Mouse (Mus musculus): ENCODE data around the gene Zgrf1. TPM values are rescaled to one million over a fixed set of nuclear protein-coding genes. Genes with fewer than 3 reads are reported as not detected.

Zgrf1 gene
- polyA plus RNA-seq, 1 experiment from 2014 or later, result 5.4 TPM

GRCm38 (mm10) chr3:127529210-127529609 lies 24.1 kb upstream of the Zgrf1 start:
- Histone ChIP-seq H3K27me3 (no peaks in the 10 kb centered on the region), H3K9ac (no peak overlapping the region), H3K36me3 (no peaks in the 10 kb centered on the region), H3K27ac (no peak overlapping the region), H3K4me2 (no peak overlapping the region), H3K4me3 (no peak overlapping the region), H3K9me3 (replicated peaks) (no peaks in the 10 kb centered on the region), H3K4me1 (replicated peaks) (peaks cover 12% of the 10 kb centered on the region)
- ATAC-seq (replicated peaks; ENCODE audit: insufficient number of reproducible peaks, insufficient read depth, low FRiP score, low read depth), result no peak
- 88% methylated on average over 3 of the region's 3 CpGs for WGBS

DNA sequence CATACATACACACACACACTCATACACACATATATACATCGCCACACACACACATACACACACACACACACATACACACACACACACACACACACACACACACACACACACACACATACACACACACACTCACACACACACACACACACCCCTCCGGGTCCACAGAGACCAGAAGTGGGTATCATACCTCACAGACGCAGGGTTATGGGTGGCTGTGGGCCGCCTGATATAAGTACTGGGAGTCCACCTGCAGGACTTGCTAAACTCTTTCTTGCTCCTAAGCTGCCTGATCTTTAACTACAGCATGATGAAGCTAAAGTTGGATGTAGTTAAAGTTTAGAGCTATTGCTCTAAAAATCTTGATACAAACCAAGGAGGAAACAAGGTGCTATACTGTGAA lies 23.5 kb upstream of the Zgrf1 start:
- ATAC-seq (replicated peaks; ENCODE audit: insufficient number of reproducible peaks, insufficient read depth, low FRiP score, low read depth), result no peak
- H3K9me3 ChIP-seq (replicated peaks), result no peaks in the 10 kb centered on the region

DNA sequence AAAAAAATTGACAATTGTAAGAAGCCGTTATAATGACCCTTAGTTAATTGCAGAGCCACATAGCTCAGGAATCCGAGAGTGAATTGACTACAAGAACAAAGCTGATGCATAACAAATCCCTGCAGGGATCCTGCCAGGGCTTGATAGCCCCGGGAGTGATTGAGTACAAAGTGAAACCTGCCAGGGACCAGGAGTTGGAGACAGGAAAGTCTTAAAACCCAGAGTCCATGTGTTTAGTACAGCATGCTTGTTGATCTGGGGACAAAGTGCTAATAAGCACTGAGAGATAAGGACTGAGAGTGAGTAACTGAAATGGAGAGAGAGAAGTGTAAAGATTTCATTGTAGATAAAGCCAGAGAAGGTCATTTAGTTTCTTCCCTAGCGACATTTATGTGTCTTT lies 23.0 kb upstream of the Zgrf1 start:
- Histone ChIP-seq H3K27me3 (no peaks in the 10 kb centered on the region), H3K4me3 (no peak overlapping the region), H3K36me3 (no peaks in the 10 kb centered on the region), H3K9me3 (replicated peaks) (no peaks in the 10 kb centered on the region), H3K27ac (no peak overlapping the region), H3K4me1 (replicated peaks) (peaks cover 8% of the 10 kb centered on the region), H3K4me2 (no peak overlapping the region), H3K9ac (no peak overlapping the region)
- 13% methylated on average over 4 of the region's 4 CpGs for WGBS
- no peak for ATAC-seq (replicated peaks; ENCODE audit: insufficient number of reproducible peaks, insufficient read depth, low FRiP score, low read depth)

More for the DNA sequence above, 23.5 kb upstream of the Zgrf1 start:
- H3K4me1 ChIP-seq (replicated peaks), result peaks cover 9% of the 10 kb centered on the region
- H3K9ac ChIP-seq, result no peak overlapping the region
- H3K27me3 ChIP-seq, result no peaks in the 10 kb centered on the region
- H3K4me2 ChIP-seq, result no peak overlapping the region
- H3K4me3 ChIP-seq, result no peak overlapping the region
- 86% methylated on average over 4 of the region's 4 CpGs for WGBS
- no peaks in the 10 kb centered on the region for H3K36me3 ChIP-seq
- no peak overlapping the region for H3K27ac ChIP-seq

DNA sequence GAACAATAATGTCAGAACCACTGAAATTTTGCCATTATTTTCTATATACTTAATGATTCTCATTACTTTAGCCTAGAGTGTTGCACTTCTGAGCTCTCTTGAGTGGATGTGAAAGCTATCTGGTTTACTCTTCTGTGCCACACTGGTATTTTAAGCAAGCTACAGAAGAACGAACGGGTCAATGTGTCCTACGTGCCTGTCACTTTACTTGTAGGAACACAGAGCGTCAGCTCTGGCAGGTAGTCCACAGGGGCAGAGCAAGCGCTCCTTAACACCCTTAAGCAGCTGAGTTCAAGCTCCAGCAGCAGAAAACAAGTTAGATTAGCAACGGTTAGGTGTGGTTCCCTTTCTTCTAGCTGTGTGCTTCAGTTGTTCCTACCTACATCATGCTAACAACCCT lies 14.1 kb upstream of the Zgrf1 start:
- H3K4me3 ChIP-seq, result no peak overlapping the region
- no peak overlapping the region for H3K9ac ChIP-seq
- H3K9me3 ChIP-seq (replicated peaks), result no peaks in the 10 kb centered on the region
- no peak overlapping the region for H3K4me2 ChIP-seq
- 48% methylated on average over 6 of the region's 6 CpGs for WGBS
- ATAC-seq (replicated peaks; ENCODE audit: insufficient number of reproducible peaks, insufficient read depth, low FRiP score, low read depth), result peak; percentile 89
- 0 out of 2 replicates have a peak, but pooled peaks cover 3% of the 10 kb centered on the region for H3K4me1 ChIP-seq (replicated peaks)
- peaks cover 30% of the 10 kb centered on the region for H3K36me3 ChIP-seq
- no peaks in the 10 kb centered on the region for H3K27me3 ChIP-seq
- peak overlapping the region; percentile 80 for H3K27ac ChIP-seq

- no peak overlapping the region for H3K27ac ChIP-seq
- no peaks in the 10 kb centered on the region for H3K9me3 ChIP-seq (replicated peaks)
- H3K4me3 ChIP-seq, result no peak overlapping the region
- H3K9ac ChIP-seq, result no peak overlapping the region
- H3K4me1 ChIP-seq (replicated peaks), result no peaks in the 10 kb centered on the region
- peaks cover 52% of the 10 kb centered on the region for H3K36me3 ChIP-seq
- no peak overlapping the region for H3K4me2 ChIP-seq
- 84% methylated on average over 4 of the region's 4 CpGs for WGBS
- H3K27me3 ChIP-seq, result no peaks in the 10 kb centered on the region
- no peak for ATAC-seq (replicated peaks; ENCODE audit: insufficient number of reproducible peaks, insufficient read depth, low FRiP score, low read depth)
Observed at GRCm38 (mm10) chr3:127543976-127544375, 9.3 kb upstream of the Zgrf1 start.

DNA sequence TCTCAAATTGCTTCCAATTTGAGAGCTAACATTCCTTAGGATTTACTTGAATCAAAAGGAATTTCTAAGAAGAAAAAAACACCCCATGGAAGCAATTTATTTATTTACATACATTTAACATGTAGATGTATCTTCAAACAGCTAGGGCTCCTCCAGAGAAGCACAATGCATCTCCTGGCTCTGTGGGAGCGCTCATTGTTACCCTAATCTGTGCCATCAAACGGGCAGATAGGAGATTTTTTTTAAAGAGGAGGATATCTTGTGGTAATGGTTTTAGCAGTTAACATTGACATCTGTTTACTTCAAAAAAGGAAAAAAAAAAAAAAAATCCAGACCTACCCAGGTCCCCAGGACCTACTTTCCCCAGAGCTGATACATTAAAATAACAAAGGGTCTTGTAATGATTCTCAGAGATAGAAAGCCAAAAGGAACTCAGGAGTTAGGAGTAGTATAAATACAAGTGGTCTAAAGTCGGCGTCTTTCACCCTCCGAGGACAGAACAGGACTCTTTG lies 8.6 kb upstream of the Zgrf1 start:
- no peak for ATAC-seq (replicated peaks; ENCODE audit: insufficient number of reproducible peaks, insufficient read depth, low FRiP score, low read depth)
- Histone ChIP-seq H3K27ac (no peak overlapping the region), H3K4me2 (no peak overlapping the region), H3K36me3 (peaks cover 52% of the 10 kb centered on the region), H3K4me3 (no peak overlapping the region), H3K9me3 (replicated peaks) (no peaks in the 10 kb centered on the region), H3K9ac (no peak overlapping the region), H3K4me1 (replicated peaks) (no peaks in the 10 kb centered on the region), H3K27me3 (no peaks in the 10 kb centered on the region)
- WGBS, result 39% methylated on average over 5 of the region's 5 CpGs

GRCm38 (mm10) chr3:127547882-127548281 lies 5.4 kb upstream of the Zgrf1 start:
- Histone ChIP-seq H3K27ac (no peak overlapping the region), H3K9ac (no peak overlapping the region), H3K27me3 (no peaks in the 10 kb centered on the region), H3K4me1 (replicated peaks) (peaks cover 4% of the 10 kb centered on the region; the same call in 1 of the 2 replicates), H3K4me3 (no peak overlapping the region), H3K36me3 (peaks cover 35% of the 10 kb centered on the region), H3K4me2 (no peak overlapping the region), H3K9me3 (replicated peaks) (no peaks in the 10 kb centered on the region)
- no peak for ATAC-seq (replicated peaks; ENCODE audit: insufficient number of reproducible peaks, insufficient read depth, low FRiP score, low read depth)
- 42% methylated on average over 5 of the region's 5 CpGs for WGBS

DNA sequence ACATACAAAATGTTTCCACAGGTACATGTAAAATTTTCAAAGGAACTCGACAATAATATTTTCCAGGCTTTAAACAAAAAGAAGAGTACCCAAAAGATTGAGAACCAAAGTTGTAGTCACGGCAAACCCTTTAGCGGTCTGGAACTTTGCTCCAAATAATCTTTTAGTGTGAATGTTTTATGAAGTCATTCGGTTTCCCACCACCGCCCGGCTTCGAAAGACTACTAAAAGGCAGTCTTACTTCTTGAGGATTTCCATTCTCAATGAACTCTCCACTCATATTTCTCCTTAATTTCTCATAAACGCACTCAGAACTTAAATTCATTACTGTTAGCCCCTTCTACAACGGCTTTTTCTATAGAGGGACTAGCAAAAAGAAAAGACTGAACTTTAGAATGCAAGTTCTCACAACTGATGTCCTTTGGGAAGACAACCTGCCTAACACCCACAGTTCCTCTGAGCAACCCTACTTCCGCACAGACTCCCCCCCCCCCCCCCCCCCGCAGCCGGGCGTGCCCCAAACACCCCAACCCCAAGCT lies 786 bp upstream of the Zgrf1 start:
- peak overlapping the region; percentile 78 for H3K4me3 ChIP-seq
- H3K27me3 ChIP-seq, result no peaks in the 10 kb centered on the region
- H3K9me3 ChIP-seq (replicated peaks), result no peaks in the 10 kb centered on the region
- peaks cover 8% of the 10 kb centered on the region for H3K36me3 ChIP-seq
- 6% methylated on average over 10 of the region's 13 CpGs for WGBS
- peak overlapping the region; percentile 77 for H3K9ac ChIP-seq
- peaks cover 15% of the 10 kb centered on the region for H3K4me1 ChIP-seq (replicated peaks)
- no peak for ATAC-seq (replicated peaks; ENCODE audit: insufficient number of reproducible peaks, insufficient read depth, low FRiP score, low read depth)
- peak overlapping the region; percentile 98 for H3K27ac ChIP-seq
- peak overlapping the region; percentile 65 for H3K4me2 ChIP-seq

GRCm38 (mm10) chr3:127553720-127554043 lies 393 bp downstream of the Zgrf1 start:
- Histone ChIP-seq H3K4me3 (peak overlapping the region; percentile 78), H3K27me3 (no peaks in the 10 kb centered on the region), H3K36me3 (peaks cover 10% of the 10 kb centered on the region), H3K4me1 (replicated peaks) (peaks cover 15% of the 10 kb centered on the region), H3K9me3 (replicated peaks) (no peaks in the 10 kb centered on the region), H3K27ac (peak overlapping the region; percentile 38; the same call in 1 of the 2 replicates), H3K9ac (peak overlapping the region; percentile 63), H3K4me2 (peak overlapping the region; percentile 73)
- ATAC-seq (replicated peaks; ENCODE audit: insufficient number of reproducible peaks, insufficient read depth, low FRiP score, low read depth), result no peak
- WGBS, result 1% methylated on average over 4 of the region's 4 CpGs

GRCm38 (mm10) chr3:127554723-127555122 lies 1.4 kb downstream of the Zgrf1 start:
- 49% methylated on average over 5 of the region's 5 CpGs for WGBS
- Histone ChIP-seq H3K27ac (no peak overlapping the region), H3K27me3 (no peaks in the 10 kb centered on the region), H3K36me3 (peaks cover 12% of the 10 kb centered on the region), H3K9me3 (replicated peaks) (no peaks in the 10 kb centered on the region), H3K4me1 (replicated peaks) (peaks cover 15% of the 10 kb centered on the region), H3K4me3 (peak overlapping the region; percentile 78; the same call in 1 of the 2 replicates), H3K4me2 (peak overlapping the region; percentile 73), H3K9ac (0 out of 2 replicates have a peak overlapping the region, but pooled peaks have one; percentile 63)
- ATAC-seq (replicated peaks; ENCODE audit: insufficient number of reproducible peaks, insufficient read depth, low FRiP score, low read depth), result no peak

DNA sequence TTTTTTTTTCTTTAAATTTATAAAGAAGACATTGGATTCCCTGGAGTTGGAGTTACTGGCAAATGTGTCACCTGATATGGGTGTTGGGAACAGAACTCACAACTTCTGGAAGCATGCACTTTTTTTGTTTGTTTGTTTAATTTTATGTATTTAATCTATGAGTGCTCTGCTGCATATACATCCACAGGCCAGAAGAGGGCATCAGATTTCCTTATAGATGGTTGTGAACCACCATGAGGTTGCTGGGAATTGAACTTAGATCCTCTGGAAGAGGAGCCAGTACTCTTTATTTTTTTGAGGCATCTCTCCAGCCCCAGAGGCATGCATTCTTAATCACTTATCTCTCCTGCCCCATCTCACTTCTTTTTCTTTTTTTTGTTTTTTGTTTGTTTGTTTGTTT lies 4.9 kb downstream of the Zgrf1 start:
- Histone ChIP-seq H3K9ac (no peak overlapping the region), H3K4me1 (replicated peaks) (peaks cover 12% of the 10 kb centered on the region), H3K4me2 (no peak overlapping the region), H3K36me3 (peaks cover 33% of the 10 kb centered on the region), H3K4me3 (no peak overlapping the region), H3K27me3 (no peaks in the 10 kb centered on the region), H3K27ac (no peak overlapping the region), H3K9me3 (replicated peaks) (no peaks in the 10 kb centered on the region)
- ATAC-seq (replicated peaks; ENCODE audit: insufficient number of reproducible peaks, insufficient read depth, low FRiP score, low read depth), result no peak

DNA sequence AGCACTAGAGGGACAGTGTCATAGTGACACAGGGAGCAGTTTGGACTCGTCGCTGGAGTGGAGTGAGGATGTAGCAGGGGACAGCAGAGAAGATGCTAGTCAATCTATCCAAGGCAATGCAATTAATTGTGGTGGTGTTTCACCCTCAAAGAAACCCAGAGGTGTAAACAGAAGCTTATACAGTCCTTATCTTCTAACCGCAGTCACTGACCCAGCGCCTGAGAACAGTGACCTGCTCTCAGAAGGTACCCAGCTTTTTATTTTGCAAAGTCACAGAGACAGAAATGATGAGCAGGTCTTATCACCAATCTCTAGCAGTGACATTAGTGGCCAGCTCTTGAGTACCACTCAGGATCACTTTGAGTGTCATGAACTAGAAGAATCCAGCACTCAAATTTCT lies 9.7 kb downstream of the Zgrf1 start:
- no peaks in the 10 kb centered on the region for H3K27me3 ChIP-seq
- H3K9ac ChIP-seq, result no peak overlapping the region
- no peaks in the 10 kb centered on the region for H3K4me1 ChIP-seq (replicated peaks)
- no peak overlapping the region for H3K4me2 ChIP-seq
- peaks cover 29% of the 10 kb centered on the region for H3K36me3 ChIP-seq
- H3K4me3 ChIP-seq, result no peak overlapping the region
- no peak for ATAC-seq (replicated peaks; ENCODE audit: insufficient number of reproducible peaks, insufficient read depth, low FRiP score, low read depth)
- no peak overlapping the region for H3K27ac ChIP-seq
- WGBS, result 83% methylated on average over 4 of the region's 4 CpGs
- H3K9me3 ChIP-seq (replicated peaks), result no peaks in the 10 kb centered on the region

Measured in heart, embryonic 15.5 days (tissue).